Mouse (Mus musculus) cerebellum, adult 2 months (tissue): ENCODE data around the gene Lmo7.

Experiments
- CTCF ChIP-seq: fragments of 200-500 bp; IDR thresholded peaks from 2 replicates; pipeline ENCODE4 v1.5.1; 2011; ENCODE audit warnings: low read depth, mild to moderate bottlenecking, control low read depth, low read length, moderate library complexity, borderline replicate concordance; ENCODE audit not compliant: insufficient read depth
- POLR2A ChIP-seq: fragments of 200-500 bp; IDR thresholded peaks from 2 replicates; pipeline ENCODE4 v1.6.1; 2011; ENCODE audit warnings: low read length, control low read depth, borderline replicate concordance; ENCODE audit not compliant: insufficient read depth

DNA sequence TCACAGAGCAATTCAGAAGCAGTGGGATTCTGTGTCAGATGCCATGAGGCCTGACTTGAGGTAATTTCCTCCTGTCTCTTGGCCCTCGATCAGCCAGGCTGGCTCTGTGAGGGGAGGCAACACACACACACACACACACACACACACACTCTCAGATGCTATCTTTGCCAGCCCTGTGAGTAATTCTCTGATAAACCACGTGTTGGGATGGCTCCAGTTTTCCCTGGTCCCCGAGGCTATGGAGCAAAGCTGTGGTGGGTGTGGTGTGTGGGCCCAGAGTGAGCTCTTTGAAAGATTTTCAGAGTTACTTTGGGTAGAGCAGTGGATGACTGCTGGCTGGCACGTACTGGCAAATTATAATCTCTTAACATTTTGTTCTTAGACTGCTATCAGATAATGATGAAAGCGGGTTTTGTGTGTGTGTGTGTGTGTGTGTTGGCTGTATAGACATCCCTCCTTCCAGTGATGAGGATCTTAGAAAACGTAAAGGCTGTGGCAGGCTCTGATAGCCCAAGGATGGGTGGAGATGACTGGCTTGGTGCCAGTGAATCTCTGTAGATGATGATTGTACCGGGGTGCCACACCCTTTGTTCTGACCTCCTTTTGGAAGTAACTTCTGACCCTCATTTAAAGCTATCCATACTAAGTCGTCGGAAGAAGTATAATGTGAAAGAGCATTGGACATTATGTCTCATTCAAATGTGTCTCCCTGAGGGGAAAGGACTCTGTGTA, 140.6 kb downstream of the Lmo7 start:
- TF ChIP-seq CTCF = no peak
- no peak for TF ChIP-seq POLR2A
